Mouse (Mus musculus) 416B (cell line): Measurements from ENCODE around the gene Usp35.
A peak's percentile ranks its signal among the peaks of the same experiment; 100 is the strongest.

Experiments
- DNase-seq: peaks from one replicate; pipeline ENCODE4 v3.0.0; 2011; ENCODE audit warnings: low read depth

Usp35 gene

GRCm38 (mm10) chr7:97331726-97332666 is at the start of gene Usp35, which contains the start of gene Kctd21:
Gene Usp35, minus strand, starts transcription at chr7:97332020.
Gene Kctd21, plus strand, starts transcription at chr7:97332327.
- peak; percentile 92 for DNase-seq

- DNase-seq = no peak
Observed at GRCm38 (mm10) chr7:97380500-97381123, 48.8 kb upstream of the Usp35 start.

- DNase-seq = no peak
Observed at GRCm38 (mm10) chr7:97379304-97379703, 47.5 kb upstream of the Usp35 start.

- no peak for DNase-seq
Observed at GRCm38 (mm10) chr7:97375906-97376305, 44.1 kb upstream of the Usp35 start.

GRCm38 (mm10) chr7:97375101-97375500 is 43.3 kb upstream of the Usp35 start:
- DNase-seq = no peak

- DNase-seq = no peak
Observed at GRCm38 (mm10) chr7:97365887-97366286, 34.1 kb upstream of the Usp35 start.

GRCm38 (mm10) chr7:97361467-97361866 is 29.6 kb upstream of the Usp35 start:
- DNase-seq = peak; percentile 78

GRCm38 (mm10) chr7:97360955-97361354 is 29.1 kb upstream of the Usp35 start:
- DNase-seq = no peak

GRCm38 (mm10) chr7:97360166-97360565 is 28.3 kb upstream of the Usp35 start:
- no peak for DNase-seq

GRCm38 (mm10) chr7:97358347-97358746 is 26.5 kb upstream of the Usp35 start:
- no peak for DNase-seq

GRCm38 (mm10) chr7:97357840-97358239 is 26.0 kb upstream of the Usp35 start:
- DNase-seq = no peak

- no peak for DNase-seq
Observed at GRCm38 (mm10) chr7:97356875-97357276, 25.1 kb upstream of the Usp35 start.

GRCm38 (mm10) chr7:97356253-97356652 is 24.4 kb upstream of the Usp35 start:
- no peak for DNase-seq

- peak; percentile 51 for DNase-seq
Observed at GRCm38 (mm10) chr7:97355068-97355841, 23.4 kb upstream of the Usp35 start.

- DNase-seq = no peak
Observed at GRCm38 (mm10) chr7:97353356-97353755, 21.5 kb upstream of the Usp35 start.

- DNase-seq = no peak
Observed at GRCm38 (mm10) chr7:97351792-97352513, 20.1 kb upstream of the Usp35 start.

- DNase-seq = no peak
Observed at GRCm38 (mm10) chr7:97350891-97351290, 19.1 kb upstream of the Usp35 start.

GRCm38 (mm10) chr7:97349438-97349837 is 17.6 kb upstream of the Usp35 start:
- DNase-seq = no peak

GRCm38 (mm10) chr7:97348836-97349235 is 17.0 kb upstream of the Usp35 start:
- no peak for DNase-seq

GRCm38 (mm10) chr7:97348318-97348717 is 16.5 kb upstream of the Usp35 start:
- no peak for DNase-seq

GRCm38 (mm10) chr7:97347464-97347863 is 15.6 kb upstream of the Usp35 start:
- DNase-seq = no peak

- DNase-seq = no peak
Observed at GRCm38 (mm10) chr7:97346822-97347166, 15.0 kb upstream of the Usp35 start.
